Mouse (Mus musculus): ENCODE measurements around the gene Tagap. TPM values are rescaled to one million over a fixed set of nuclear protein-coding genes. Genes with fewer than 3 reads are reported as not detected.

Gene Tagap
- polyA plus RNA-seq, 1 experiment: 8.7 TPM

Other genes with a start within 250 kb of the Tagap start
- 0.25 and 0.38 TPM in 2 replicates for gene Fndc1, start 98.7 kb upstream of the Tagap start, polyA plus RNA-seq (2011; ENCODE audit: insufficient read depth, insufficient read length, low replicate concordance, missing spikeins)
- 8.0 and 23.6 TPM in 2 replicates for gene Rsph3a, start 19.6 kb downstream of the Tagap start, polyA plus RNA-seq (2011; ENCODE audit: insufficient read depth, insufficient read length, low replicate concordance, missing spikeins)
- not detected in 2 replicates for gene Gm49673, start 221.8 kb downstream of the Tagap start, polyA plus RNA-seq (2011; ENCODE audit: insufficient read depth, insufficient read length, low replicate concordance, missing spikeins)
- gene Rnaset2a, start 222.1 kb downstream of the Tagap start, polyA plus RNA-seq (2011; ENCODE audit: insufficient read depth, insufficient read length, low replicate concordance, missing spikeins): 2.3 TPM in 1 of 2 replicates, not detected in the other
- 23.3 and 24.2 TPM in 2 replicates for gene Fgfr1op, start 239.5 kb downstream of the Tagap start, polyA plus RNA-seq (2011; ENCODE audit: insufficient read depth, insufficient read length, low replicate concordance, missing spikeins)